Comparison of ENCODE assay signal across 33 mouse cellular contexts in genomic region chr5:38568652-38569051, GRCm38 (mm10).
"Had no signal": no experiment of that assay in that cellular context is flagged by ENCODE, and none has a peak within 500 bp of the region (broad histone marks: within the 10 kb centered on the region; RNA-seq: fewer than 3 reads in every experiment).

No protein-coding gene starts in this region.

- H3K4me2 ChIP-seq: heart, embryonic 11.5 days; heart, embryonic 12.5 days; heart, embryonic 13.5 days; heart, embryonic 15.5 days; hindbrain, embryonic 12.5 days; hindbrain, embryonic 13.5 days; hindbrain, embryonic 14.5 days; hindbrain, embryonic 15.5 days; kidney, embryonic 15.5 days had no signal

- H3K36me3 ChIP-seq: heart, embryonic 10.5 days; heart, embryonic 12.5 days; heart, embryonic 13.5 days; heart, embryonic 15.5 days; hindbrain, embryonic 10.5 days; hindbrain, embryonic 12.5 days; hindbrain, embryonic 13.5 days; hindbrain, embryonic 15.5 days; kidney, embryonic 15.5 days had no signal

- H3K9ac ChIP-seq: heart, embryonic 12.5 days; heart, embryonic 13.5 days; heart, embryonic 15.5 days; hindbrain, embryonic 12.5 days; hindbrain, embryonic 13.5 days; hindbrain, embryonic 14.5 days; hindbrain, embryonic 15.5 days; kidney, embryonic 15.5 days had no signal

- H3K27me3 ChIP-seq: heart, embryonic 12.5 days; heart, embryonic 13.5 days; heart, embryonic 15.5 days; hindbrain, embryonic 12.5 days; hindbrain, embryonic 13.5 days; hindbrain, embryonic 15.5 days; kidney, embryonic 15.5 days had no signal

- H3K9me3 ChIP-seq: heart, embryonic 10.5 days; heart, embryonic 15.5 days; hindbrain, embryonic 10.5 days; hindbrain, embryonic 12.5 days; hindbrain, embryonic 13.5 days; hindbrain, embryonic 15.5 days; kidney, embryonic 15.5 days had no signal

- DNase-seq: heart, postnatal 10 days; heart, postnatal 14 days; heart, postnatal 36 days; heart, postnatal 4 days; kidney, adult 11 months; kidney, adult 18-20 months; kidney, adult 2 months; kidney, adult 8-10 months; kidney, adult 9 months; kidney, postnatal 10 days; kidney, postnatal 14 days; kidney, postnatal 25 days; kidney, postnatal 36 days; kidney, postnatal 4 days; layer of hippocampus, adult 9-11 months; layer of hippocampus, postnatal 36 days had no signal

- H3K4me1 ChIP-seq: heart, embryonic 12.5 days; hindbrain, embryonic 12.5 days; hindbrain, embryonic 13.5 days; hindbrain, embryonic 15.5 days; kidney, embryonic 15.5 days had no signal

- H3K4me3 ChIP-seq: heart, embryonic 10.5 days; heart, embryonic 12.5 days; heart, embryonic 13.5 days; heart, embryonic 15.5 days; hindbrain, embryonic 10.5 days; hindbrain, embryonic 12.5 days; hindbrain, embryonic 13.5 days; hindbrain, embryonic 15.5 days; kidney, embryonic 15.5 days; layer of hippocampus, adult 2 months; left cerebral cortex, adult 2 months had no signal

- ATAC-seq: hindbrain, embryonic 16.5 days; hindbrain, postnatal 0 days; inflammation-experienced regulatory T-cells, adult 6 months had no signal

- H3K27ac ChIP-seq: heart, embryonic 10.5 days; heart, embryonic 13.5 days; heart, embryonic 15.5 days; hindbrain, embryonic 10.5 days; hindbrain, embryonic 12.5 days; hindbrain, embryonic 13.5 days; hindbrain, embryonic 14.5 days; hindbrain, embryonic 15.5 days; hindbrain, postnatal 0 days; kidney, embryonic 15.5 days; kidney, postnatal 0 days; layer of hippocampus, adult 2 months; left cerebral cortex, adult 2 months had no signal
